Mouse (Mus musculus) lung, postnatal 0 days (tissue): ENCODE results near the gene Kcna10.

Experiments
- CTCF ChIP-seq: IDR thresholded peaks from 2 replicates; pipeline ENCODE4 v1.5.1; 2016; ENCODE audit warnings: antibody characterized with exemption, mild to moderate bottlenecking
- EP300 ChIP-seq: IDR thresholded peaks from 2 replicates; pipeline ENCODE4 v1.6.1; 2016; ENCODE audit warnings: antibody characterized with exemption, mild to moderate bottlenecking, control low read depth

DNA sequence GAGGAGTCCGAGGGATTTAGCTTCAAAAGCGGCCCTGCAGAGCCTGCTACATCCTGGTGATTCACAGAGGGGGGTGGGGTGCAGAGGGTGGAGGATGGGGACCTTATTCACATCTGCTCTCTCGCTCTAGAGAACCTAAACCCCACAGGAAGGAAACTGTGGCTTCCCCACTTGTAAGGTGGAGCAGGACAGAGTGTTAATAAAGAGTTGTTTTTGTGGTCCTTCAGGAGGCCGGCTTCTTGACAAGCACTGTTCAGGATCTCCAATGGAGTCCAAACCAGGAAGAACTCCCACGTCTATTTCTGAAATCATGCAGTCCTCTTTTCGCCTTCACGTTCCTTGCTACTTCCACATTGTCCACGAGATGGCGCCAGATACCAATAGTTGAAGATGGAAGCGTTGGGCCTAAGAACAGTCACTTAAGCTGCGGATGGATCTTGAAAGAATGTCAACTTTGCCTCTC, 50.5 kb downstream of the Kcna10 start:
- TF ChIP-seq CTCF = peak; percentile 98
- TF ChIP-seq EP300 = no peak
